Mouse (Mus musculus) adrenal gland, postnatal 4 days (tissue): Measurements from ENCODE around the gene Eapp. TPM values are rescaled to one million over a fixed set of nuclear protein-coding genes. Genes with fewer than 3 reads are reported as not detected.
A peak's percentile ranks its signal among the peaks of the same experiment; 100 is the strongest.
"Not testable (repeated sequence)": the region's sequence is repeated elsewhere in the genome, so short reads cannot be mapped to it uniquely, and the experiment has no call there.

Source experiments
- DNase-seq, 2 experiments: peaks; one replicate each; pipeline ENCODE4 v3.0.0; 2021 to 2022; ENCODE audit warnings: low spot score in 2 of 2, mixed read lengths in 2 of 2
- total RNA-seq, 2 experiments: library from RNA; stranded (reverse); gene quantifications; 2 replicates each; pipeline ENCODE4 v1.2.3; 2021

Gene Eapp
- total RNA-seq, 2 experiments from 2014 or later = 36.9 to 37.8 TPM

DNA sequence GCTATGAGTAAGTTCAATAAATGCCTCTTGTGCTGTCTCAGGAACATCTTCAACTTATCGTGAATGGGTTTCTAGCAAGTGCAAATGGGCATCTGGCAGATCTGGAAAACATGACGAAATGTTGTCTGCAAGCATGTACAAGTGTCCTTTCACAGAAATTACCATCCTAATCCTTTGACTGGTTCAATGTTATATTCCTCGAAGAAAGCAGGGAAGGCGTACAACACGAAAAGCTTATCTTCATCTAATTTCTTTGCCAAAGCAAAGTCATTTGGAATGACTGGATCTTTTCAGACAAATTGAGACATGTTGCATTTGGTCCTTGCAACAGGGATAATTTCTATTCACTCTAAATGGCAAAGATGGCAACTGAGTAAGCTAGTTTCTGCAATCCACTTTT, 6.6 kb downstream of the Eapp start:
- DNase-seq = no peak

DNA sequence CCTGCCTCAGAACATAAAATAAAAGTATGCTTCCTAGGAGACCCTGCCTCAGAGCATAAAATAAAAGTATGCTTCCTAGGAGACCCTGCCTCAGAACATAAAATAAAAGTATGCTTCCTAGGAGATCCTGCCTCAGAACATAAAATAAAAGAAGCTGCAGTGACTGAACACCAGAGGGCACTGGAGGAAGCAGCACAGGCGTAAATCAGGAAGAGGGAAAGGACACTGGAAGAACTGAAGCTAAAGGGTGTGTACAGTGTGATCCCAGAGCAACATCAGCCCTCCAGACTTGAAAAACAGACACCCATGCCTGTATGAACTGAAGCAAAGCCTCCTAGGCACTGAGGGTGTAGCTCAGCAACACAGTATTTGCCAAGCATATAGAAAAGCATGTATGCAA, 12.5 kb downstream of the Eapp start:
- no peak for DNase-seq

DNA sequence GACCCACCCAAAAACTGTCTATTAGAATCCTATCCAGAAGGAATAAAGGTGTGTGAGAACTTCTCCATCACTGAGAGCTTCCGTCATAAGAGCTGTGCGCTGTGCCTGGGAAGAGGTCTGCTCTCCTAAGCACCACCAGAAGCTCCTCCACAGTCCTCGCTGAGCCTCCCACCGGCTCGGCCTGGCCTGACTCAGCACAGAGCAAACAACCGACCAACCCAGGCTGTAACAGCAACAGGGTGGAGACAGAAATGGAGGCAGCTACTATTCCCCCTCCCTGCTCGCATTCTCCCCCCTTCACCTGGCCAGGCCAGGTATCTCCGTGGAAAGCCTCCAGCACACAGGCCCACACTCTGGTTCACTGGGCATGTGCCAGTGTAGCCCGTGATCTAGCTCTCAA, 19.0 kb downstream of the Eapp start:
- DNase-seq = no peak

DNA sequence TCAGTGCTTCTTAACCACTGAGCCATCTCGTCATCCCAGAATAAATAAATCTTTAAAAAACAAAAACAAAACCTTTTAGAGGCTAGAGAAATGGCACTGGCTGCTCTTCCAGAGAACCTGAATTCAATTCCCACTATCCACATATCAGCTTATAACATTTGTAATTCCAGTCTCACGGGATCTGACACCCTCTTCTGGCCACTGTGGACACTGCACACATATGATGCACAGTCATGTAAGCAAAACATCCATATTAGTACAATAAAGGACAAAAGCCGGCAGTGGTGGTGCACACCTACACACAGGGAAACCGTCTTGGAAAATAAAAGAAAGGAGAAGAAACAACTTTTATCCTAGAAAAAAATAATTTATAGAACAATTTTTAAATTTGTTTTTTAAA, 20.3 kb downstream of the Eapp start:
- DNase-seq = no peak

DNA sequence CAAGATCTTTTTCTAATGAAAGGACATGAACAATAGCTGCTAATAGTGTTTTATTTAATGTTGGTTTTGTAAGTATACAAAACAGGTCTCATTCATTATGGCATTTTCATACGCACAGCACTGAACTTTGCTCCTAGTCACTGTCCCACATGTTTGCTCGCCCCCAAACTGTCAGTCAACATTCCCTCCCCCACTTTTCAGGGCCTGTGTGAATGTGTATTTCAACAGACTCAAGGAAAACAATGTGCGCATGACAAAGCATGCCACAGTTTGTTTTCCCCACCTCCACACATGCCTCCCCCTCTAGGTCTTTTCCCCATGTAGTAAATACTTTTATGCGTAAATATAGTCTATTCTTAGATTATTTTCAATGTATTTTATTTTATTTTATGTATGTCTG, 24.4 kb downstream of the Eapp start:
- DNase-seq = no peak

DNA sequence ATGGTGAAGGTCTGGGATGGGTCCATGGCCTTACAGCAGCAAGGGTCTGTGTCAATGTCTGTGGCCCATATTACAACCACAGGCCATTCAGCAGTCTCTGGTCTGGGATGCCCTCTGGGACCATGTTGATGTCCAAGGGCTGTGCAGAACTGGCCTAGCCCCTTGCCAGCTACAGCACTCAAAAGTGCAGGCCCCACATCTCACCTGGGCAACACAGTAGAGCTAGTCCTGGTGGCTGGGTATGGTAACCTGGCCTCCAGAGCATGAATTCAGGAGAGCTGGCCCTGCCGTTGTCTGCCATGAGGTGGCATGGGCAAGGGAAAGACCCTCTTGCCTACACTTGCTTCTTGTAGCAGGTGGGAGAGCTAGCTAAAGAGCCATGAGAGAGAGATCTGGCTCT, 27.6 kb downstream of the Eapp start:
- no peak for DNase-seq

DNA sequence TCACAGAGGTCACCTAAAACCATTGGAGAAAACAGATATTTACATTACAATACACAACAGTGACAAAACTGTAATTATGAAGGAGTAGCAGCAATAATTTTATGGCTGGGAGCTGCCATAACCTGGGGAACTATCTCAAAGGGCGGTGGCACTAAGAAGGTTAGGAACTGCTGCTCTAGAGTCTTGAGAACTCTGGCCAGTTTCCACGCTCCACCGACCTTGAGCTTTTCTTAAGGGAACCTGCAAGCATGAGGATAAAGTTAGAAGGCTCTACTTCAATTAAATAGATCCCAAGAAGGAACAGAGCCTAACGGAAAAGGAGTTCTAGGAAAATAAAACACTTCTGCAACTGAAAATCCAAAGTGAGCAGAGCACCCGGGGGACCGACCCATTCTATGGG, 30.2 kb downstream of the Eapp start:
- DNase-seq = no peak

DNA sequence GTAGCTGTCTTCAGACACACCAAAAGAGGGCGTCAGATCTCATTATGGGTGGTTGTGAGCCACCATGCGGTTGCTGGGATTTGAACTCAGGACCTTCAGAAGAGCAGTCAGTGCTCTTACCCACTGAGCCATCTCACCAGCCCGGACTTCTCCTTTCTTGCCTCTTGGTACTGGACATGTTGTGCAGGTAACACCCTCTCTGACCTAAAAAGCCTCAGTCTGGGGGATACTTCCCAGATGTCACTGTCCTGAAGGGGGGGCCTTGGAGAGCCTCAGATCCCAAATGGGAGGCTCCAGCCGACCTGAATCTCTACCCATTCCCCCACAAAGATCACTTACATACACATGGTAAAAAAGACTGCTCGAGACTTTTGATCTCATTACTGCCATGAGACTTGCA, 34.2 kb downstream of the Eapp start:
- not testable (repeated sequence) for DNase-seq

DNA sequence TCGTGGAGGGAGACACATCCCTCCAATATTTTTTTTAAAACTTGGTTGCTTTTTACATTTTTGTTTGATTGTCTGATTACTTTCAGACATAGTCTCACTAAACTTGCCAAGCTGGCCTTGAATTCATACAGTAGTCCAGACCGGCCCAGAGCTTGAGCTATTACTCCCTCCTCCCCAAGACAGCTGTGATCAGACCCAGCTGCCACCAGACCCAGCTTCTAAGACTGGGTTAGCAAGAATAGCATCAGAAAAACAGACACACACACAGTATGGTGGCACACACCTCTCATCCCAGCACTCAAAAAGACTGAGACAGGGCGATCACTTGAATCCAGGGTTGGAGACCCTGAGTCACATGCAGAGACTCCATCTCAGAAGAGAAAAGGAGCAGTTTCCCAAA, 35.8 kb downstream of the Eapp start:
- DNase-seq = no peak

DNA sequence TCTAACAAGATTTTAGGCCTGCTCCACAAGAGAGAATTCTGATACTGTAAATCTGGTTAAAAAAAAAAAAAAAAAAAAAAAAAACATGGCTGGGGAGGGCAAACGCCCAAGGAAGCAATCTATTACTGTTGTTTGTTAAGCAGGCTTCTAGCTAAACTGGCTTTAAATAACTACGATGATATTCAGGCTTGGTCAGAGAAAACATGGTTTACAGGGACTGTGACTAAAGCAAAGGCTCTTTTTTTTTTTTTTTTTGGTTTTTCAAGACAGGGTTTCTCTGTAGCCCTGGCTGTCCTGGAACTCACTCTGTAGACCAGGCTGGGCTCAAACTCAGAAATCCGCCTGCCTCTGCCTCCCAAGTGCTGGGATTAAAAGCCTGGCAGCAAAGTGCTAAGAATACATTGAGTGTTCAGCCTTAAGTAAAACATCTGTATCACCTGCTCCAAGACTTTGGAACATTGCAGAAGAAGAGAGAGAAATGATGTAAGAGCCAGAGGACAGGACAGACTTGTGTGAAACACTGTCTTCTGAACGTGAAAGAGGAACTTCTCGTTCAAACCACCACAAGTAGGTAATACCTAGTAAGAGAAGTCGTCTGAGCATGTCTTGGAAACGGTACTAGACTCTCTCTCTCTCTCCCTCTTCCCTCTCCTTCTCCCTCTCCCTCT, 37.1 kb downstream of the Eapp start:
- DNase-seq = no peak

DNA sequence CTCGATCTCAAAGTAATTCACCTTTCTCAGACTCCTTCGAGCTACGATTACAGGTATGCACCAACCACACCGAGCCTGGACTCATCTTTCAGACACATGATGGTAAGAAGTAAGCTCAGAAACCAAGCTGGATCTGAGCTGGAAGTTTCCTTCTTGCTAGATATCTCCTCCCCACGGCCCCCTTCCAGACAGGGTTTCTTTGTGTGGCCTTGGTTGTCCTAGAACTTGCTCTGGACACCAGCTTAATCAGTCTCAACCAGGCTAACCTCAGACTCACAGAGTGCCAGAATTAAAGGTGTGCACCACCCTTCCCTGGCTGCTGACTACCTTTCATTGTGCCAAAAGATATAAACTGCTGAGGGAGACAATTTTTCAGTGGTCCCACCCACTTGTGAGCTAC, 37.7 kb downstream of the Eapp start:
- no peak for DNase-seq

DNA sequence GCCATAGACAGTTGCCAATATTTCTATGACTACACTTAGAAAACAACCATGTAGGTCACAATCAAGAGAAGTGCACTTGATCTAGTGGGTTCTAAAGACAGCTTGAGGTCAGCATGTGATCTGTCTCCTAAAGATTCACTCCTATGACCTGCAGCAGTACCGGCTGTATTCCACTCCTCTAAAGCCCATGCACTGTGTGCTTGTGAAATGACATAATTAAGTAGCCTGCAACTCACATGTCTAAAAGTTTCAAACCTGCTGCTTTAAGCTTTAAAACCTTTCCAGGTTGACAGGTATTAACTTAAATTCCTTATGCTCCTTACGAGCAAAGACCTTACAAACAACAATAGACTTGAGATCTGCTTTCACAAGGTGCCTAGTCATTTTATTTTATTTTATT, 38.5 kb downstream of the Eapp start:
- DNase-seq = no peak

DNA sequence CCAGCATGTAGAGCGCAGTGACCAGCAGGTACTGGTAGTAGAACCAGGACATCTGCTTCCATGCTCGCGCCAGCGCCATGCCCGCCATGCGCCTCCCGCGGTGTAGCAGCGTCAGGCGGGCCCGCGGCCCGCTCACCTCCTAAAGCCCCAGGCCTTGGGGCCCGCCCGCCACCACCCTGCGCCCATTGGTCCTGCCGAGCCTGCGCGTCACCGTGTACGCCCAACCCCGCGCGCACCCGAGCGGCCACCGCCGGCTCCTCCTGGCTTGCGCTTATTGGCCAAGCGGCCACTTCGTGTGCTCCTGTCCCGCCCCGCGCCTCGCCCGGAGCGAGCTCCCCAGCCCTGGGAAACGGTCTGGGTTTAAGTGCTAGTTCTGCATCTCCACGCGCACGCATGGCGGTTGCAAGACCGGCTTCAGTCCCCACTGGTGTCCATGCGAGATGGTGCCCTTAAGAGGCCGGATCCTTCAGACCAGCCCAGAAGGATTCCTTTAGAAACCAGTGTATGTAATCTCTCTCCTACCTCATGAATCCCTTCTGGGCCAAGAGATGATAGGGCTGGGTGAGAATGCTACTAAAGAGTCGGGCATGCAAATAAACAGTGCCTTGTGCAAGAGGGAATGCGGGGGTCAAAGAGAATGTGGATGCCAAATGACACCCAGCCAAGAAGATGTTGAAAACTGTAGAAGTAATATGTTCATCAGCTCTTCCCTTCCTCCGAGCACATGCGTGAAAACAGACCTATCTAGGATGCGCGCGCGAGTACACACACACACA, 39.1 kb downstream of the Eapp start, which contains the start of gene Sptssa:
Gene Sptssa (minus strand): TSS at position 178 of the 776 bp plus-strand sequence.
- DNase-seq = peak; percentile 87 to 92

DNA sequence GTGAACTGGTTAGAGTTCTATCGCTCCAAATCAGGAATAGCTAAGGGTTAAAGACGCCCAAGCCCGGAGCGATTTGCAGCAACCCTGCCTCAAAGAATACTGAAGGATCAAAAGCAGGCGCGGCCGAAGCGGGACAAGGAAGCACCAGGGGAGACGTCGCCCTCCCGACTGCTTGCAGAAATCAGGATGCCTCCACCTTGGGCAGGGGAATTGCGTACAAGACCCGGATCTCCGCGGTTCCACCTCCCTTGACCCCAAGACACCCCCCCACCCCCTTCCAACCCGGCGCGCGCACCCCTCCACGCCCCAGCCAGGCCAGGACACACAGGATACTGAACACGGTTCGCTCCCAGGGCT, 39.7 kb downstream of the Eapp start:
- no peak for DNase-seq

DNA sequence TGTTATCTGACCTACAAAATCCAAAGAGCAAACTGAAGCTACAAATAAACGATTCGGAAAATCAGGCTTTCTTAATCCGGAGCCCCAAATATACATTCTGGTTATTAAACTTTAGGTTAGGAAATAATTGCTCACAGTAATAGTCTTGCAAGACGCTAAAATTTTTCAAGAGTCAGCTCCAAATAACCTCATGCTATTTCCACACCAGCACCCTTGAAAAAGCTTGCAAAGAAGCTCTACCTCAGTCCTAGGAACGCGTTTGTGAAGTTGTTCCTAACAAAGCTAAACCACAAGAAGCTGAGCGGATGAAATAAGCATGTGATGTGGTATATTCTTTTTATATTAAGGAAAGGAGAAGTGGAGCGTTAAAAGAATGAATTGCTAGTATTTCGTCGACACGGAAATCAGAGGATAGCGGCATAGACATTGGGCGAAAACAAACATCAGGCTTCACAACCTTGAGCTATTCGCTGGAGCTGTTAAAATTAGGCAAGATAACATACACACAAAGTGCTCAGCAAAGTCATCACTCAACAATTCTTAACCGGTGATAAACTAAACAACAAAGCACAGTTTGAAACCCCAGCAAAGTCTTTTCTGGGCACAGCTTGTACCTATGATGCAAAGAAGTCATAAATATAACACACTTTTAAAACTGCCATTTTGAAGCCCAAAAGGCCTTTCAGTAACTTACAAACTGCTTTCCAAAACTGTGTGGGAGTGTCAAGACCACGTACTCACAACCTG, 40.2 kb downstream of the Eapp start:
- no peak for DNase-seq

DNA sequence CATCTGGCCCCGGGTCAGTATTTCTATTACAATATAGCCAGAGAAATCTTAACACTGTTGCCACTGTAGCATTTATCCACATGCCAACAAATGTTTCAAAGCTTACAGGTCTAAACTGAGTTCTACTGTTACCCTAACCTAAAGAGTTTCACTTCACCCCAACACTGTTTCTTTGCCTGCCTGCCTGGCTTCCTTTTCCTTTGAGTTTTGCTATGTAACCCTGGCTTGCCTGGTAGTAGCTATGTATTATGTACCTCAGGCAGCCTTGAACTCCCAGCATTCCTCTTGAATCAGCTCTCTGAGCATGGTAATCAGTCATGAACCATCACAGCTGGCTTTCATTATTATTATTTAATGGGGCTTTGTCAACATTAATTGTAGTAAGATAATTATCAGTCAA, 41.0 kb downstream of the Eapp start:
- DNase-seq = no peak

DNA sequence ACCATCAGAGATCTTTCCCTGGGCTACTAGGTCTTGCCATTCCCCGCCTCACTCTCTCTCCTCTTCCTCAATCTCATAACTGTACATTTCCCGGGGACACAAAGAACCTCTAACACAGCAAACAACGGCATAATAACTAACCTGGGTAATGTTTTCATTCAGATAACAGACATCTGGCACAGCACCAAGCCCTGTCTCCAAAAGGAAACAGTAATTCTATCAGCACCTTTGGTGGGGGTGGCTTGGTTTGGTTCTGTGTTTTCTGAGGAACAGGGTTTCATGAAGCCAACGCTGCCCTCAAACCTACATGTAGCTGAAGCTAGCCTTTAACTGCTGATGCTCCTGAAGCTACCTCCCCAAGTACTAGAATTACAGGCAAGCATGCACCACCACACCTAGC, 41.6 kb downstream of the Eapp start:
- DNase-seq = no peak

DNA sequence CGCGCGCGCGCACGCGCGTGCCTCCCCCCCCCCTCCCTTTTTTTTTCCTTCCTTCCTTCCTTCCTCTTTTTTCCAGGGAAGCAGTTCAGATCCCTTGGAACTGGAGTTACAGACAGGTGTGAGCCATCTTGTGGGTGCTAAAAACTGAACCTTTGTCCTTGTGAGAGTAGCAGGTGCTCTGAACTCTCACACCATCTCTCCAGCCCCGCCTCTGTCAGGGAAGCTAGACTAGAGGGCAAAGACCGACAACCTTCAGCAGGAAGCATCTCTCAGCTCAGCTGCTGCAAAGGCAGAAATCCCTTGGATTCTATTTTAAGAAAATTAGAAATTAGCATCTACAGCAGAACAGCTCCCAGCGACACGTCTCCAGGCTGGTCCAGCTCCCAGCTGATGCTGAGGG, 43.4 kb downstream of the Eapp start:
- DNase-seq = no peak

DNA sequence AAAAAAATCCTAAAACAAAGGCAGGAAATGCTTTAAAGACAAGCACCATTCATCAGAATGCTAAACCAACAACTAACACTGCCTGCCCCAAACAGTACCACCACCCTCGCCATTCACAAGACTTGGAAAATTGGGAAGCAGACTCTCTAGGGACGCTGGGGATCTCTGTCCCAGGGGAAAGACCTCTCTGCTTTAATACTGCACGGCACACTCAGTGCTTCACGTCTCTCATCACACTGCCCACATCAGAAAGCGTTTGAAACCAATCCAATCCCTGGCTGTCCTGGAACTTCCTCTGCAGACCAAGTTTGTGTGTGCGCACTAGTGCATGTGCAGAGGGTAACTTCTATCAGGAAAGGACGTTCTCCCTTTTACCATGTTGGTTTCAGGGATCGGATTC, 43.9 kb downstream of the Eapp start:
- no peak for DNase-seq

DNA sequence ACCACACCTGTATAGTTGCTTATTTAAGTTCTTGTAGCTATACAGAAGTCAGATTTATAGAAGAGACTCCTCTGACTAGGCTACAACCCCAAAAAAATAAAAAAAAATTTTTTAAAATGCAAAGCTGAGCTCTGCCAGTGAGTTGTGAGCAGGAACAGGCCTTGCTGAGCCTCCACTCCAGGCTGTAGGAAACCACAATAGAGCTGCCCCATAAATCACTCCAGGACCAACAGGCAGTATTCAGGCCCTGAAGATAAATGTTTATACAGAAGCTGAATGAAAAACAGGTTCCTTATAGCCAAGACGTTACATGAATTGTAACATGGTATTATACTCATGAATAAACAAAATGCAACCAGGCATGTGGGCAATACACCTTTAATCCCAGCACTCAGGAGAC, 44.5 kb downstream of the Eapp start:
- DNase-seq = no peak

DNA sequence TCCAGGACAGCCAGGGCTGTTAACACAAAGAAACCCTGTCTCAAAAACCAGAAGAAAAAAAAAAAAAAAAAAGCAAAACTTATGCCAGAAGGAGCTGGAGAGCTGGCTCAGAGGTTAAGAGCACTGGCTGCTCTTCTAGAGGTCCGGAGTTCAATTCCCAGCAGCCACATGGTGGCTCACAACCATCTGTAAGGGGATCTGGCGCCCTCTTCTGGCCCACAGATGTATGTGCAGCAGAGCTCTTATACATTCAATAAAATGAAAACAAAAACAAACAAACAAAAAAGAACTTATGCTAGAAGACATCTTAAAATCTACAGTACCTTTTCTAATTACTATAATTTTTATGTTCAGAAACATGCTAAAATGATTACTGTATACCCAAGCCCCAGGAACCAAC, 50.8 kb downstream of the Eapp start:
- DNase-seq = no peak

DNA sequence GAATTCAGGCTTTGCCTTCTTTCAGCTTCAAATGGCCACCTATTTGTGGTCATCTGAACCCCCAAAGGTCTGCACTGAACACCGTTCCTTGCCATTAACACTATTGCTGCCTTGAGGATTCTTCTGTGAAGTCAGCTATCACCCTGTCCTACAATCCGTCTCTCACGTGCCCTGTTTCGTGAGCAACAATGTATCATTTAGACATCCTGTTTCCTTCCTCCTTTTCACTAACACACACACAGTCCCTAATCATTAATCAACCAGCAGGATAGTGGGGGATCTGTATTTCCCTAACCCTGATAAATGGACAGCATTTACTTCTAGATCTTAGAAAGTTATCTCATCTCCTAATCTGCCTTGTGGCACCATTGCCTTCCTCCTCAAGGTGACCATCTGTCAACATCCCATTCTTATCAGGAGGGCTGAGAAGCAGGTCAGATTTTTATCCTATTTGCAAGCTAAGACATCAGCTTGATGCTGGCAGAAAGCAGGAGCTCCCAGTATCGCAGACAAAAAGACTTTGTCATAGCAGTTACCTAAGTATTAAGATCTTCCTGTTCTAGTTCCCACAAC, 52.3 kb downstream of the Eapp start:
- no peak for DNase-seq
